Mouse (Mus musculus) yolk sac, embryonic 10.5 days (tissue): ENCODE results near the gene Hoxc8.

ENCODE experiments used
- DNase-seq: peaks from one replicate; pipeline ENCODE4 v3.0.0-alpha.2; 2017; ENCODE audit warnings: low spot score

Hoxc8 gene

DNA sequence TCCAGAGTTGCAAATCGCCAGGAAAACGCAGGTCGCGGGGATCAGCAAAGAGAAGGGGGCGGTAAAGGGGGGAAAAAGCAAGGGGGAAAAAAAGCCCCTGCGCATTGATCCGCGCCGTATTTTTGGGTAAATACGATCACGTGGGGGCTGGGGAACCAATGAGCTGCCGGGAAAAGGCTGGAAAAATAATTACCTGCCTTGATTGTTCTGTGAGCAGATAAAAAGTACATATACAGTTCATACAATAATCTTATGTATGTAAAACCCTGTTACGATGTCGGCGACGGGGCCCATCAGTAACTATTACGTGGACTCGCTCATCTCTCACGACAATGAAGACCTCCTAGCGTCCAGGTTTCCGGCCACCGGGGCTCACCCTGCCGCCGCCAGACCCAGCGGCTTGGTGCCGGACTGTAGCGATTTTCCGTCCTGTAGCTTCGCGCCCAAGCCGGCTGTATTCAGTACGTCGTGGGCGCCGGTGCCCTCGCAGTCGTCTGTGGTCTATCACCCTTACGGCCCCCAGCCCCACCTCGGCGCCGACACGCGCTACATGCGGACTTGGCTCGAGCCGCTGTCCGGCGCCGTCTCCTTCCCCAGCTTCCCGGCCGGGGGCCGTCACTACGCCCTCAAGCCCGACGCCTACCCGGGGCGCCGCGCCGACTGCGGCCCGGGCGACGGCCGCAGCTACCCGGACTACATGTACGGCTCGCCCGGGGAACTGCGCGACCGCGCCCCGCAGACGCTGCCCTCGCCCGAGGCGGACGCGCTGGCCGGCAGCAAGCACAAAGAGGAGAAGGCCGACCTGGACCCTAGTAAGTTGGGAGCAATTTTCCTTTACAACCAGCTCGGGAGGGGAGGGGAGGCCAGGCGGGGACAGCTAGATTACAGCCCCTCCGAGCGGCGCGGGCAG is 8.8 kb upstream of the Hoxc8 start:
- peak; percentile 76 for DNase-seq

- DNase-seq = no peak
Measured at GRCm38 (mm10) chr15:102983716-102984115, 6.7 kb upstream of the Hoxc8 start.

GRCm38 (mm10) chr15:102984521-102984920 is 5.9 kb upstream of the Hoxc8 start:
- no peak for DNase-seq

DNA sequence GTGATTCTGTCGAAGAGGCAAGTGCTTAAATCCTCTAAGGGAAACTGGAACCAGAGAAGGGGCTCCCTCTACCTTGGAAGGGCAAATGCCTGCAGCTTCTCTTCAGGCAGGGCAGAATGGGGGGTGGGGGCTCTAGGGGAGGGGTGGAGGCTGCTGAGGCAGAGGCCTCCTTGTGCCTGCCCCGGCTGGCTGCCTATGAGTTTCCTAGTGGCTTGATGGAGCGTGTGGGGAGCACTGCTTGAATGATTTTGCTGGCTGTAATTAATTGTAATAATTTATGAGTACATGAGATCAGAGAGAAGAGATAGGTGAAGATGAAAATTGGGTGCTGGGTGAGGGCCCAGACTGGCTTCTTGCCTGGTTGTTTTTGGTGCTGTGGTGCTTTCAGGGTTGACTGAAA is 5.5 kb upstream of the Hoxc8 start:
- DNase-seq = no peak

- DNase-seq = peak; percentile 86
Measured at GRCm38 (mm10) chr15:102987124-102987833, 3.1 kb upstream of the Hoxc8 start.

GRCm38 (mm10) chr15:102988078-102988477 is 2.3 kb upstream of the Hoxc8 start:
- no peak for DNase-seq

DNA sequence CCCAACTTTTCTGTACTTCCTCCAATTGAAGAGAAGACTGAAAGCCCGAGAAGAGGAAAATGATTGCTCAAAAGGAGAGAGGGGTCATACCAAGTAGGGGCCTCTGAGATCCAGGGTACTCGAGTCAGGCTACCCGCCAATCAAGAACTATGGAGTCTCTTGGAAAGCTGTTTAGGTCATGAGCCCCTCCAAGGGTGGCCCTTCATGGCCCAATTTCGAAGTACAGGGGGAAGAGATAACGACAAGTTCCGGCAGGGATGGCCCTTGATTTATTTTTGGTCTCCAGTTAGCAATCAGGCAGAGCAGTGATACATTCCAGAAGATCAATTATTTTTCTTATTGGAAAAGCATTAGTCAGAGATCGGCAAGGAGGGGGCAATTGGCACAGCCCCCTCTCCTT is 1.4 kb downstream of the Hoxc8 start:
- DNase-seq = no peak

GRCm38 (mm10) chr15:102992206-102992605 is 1.8 kb downstream of the Hoxc8 start:
- DNase-seq = no peak

GRCm38 (mm10) chr15:102992863-102993262 is 2.5 kb downstream of the Hoxc8 start:
- DNase-seq = no peak

- no peak for DNase-seq
Measured at GRCm38 (mm10) chr15:102996548-102996947, 6.1 kb downstream of the Hoxc8 start.

GRCm38 (mm10) chr15:102997431-102997830 is 7.0 kb downstream of the Hoxc8 start:
- no peak for DNase-seq

DNA sequence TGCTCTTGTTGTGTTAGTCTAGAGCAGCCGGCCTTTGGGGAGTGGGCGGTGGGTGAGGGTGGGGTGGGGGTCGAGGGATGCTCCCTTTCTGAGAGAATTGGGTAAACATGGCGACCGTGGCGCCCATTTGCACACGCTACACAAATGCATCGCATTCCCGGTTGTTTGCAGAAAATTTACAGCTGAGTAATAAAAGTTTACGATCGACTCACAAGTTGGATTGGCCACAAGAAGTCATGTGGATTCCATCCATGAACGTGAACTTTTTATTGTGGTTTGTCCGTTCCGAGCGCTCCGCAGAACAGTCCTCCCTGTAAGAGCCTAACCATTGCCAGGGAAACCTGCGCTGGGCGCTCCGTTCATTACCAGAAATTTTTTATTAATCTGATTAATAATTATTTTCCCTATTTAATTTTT is 7.5 kb downstream of the Hoxc8 start, which contains the start of gene Hoxc6:
TSS of gene Hoxc6 (plus strand) at position 319 of the 417 bp plus-strand sequence.
- DNase-seq = peak; percentile 69

DNA sequence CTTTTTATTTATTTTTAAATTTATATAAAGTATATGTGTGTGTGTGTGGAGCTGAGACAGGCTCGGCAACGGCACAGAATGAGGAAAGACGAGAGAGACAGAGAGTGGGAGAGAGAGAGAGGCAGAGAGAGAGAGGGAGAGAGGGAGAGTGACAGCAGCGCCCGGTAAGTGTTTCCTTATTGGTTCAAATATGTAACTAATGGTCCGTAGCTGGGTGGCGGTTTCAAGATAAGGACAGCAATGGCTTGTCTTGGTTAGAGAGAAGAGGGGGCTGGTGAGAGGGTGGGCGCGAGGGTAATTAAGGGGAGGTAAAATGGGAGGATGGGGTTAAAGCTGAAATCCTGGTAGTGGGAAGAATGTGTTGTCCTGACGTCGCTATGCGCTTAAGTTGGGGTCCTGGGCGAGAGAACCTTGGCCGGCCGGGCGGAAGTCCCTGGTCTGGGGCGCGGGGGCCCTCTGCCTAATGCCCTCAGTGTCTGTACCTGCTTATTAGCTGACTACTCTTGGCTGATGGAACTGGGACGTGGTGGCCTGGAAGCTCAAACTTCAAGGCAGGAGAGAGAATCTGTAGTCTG is 8.3 kb downstream of the Hoxc8 start:
- DNase-seq = no peak

- DNase-seq = peak; percentile 94
Measured at GRCm38 (mm10) chr15:102999183-102999831, 8.9 kb downstream of the Hoxc8 start.

DNA sequence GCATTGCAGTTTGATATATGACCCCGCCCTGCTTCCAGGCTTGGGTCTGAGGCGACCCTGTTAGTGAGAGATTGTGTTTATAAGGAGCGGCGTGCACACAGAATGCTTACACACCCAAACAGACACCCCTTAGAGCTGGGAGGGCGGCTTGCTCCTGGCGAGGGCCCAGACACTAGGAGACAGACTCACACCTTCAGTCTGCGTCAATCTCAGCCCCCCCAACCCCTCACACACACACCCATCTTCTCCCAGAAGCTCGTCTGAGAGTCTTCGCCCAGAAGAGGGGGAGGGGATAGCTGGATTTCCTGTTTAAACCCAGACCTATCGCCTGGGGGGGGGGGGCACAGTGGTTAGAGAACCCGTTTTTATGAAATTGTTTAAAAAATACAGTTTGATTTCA is 9.5 kb downstream of the Hoxc8 start:
- DNase-seq = no peak

- no peak for DNase-seq
Measured at GRCm38 (mm10) chr15:103000501-103000901, 10.1 kb downstream of the Hoxc8 start.

DNA sequence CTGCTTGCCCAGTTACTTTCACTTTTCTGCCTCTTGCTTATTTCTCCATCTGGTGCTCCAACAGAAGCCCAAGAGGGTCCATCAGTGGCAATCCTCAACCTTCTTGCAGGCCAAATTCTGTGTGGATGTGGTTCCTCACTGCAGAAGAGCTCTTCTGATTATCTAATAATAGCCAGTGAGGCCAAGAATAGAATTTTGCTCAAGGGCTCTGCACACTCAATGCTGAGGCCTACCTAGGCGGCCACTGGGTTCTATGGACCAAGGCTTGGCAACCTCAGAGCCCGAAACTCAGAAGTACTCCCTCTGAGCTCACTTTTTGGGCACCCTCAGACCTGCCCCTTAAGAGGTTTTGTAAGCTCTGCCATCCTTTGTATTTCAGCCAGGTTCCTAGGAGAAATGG is 11.0 kb downstream of the Hoxc8 start:
- DNase-seq = no peak

DNA sequence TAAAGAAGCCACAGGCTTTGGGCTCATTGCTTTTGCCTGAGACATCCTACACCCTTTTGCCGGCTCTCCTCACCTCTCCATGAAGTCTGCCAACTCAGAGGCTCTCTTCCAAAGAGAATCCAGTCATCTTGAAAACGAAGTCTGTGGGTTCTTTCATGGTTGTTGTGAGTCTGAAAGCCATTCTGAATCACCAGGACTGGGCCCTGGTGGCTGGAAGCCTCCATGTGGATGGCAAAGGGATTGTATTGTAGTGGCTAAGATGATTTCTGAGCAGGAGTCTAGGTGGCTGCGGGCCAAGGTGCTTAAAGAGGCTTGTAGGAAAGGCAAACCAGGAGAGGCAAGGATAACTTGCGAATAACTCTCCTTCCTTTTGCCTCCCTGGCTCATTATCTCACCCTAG is 11.7 kb downstream of the Hoxc8 start:
- DNase-seq = no peak

GRCm38 (mm10) chr15:103002821-103003448 is 12.5 kb downstream of the Hoxc8 start:
- no peak for DNase-seq

- DNase-seq = no peak
Measured at GRCm38 (mm10) chr15:103005308-103005707, 14.9 kb downstream of the Hoxc8 start.

- no peak for DNase-seq
Measured at GRCm38 (mm10) chr15:103005797-103006196, 15.4 kb downstream of the Hoxc8 start.

- DNase-seq = no peak
Measured at GRCm38 (mm10) chr15:103006326-103006725, 15.9 kb downstream of the Hoxc8 start.
